Mouse (Mus musculus) adrenal gland, postnatal 36 days (tissue): Measurements from ENCODE around the gene Galnt12. TPM values are rescaled to one million over a fixed set of nuclear protein-coding genes. Genes with fewer than 3 reads are reported as not detected.
"Not testable (repeated sequence)": the region's sequence is repeated elsewhere in the genome, so short reads cannot be mapped to it uniquely, and the experiment has no call there.

Experiments used
- DNase-seq, 2 experiments: peaks; one replicate each; pipeline ENCODE4 v3.0.0; 2021; ENCODE audit warnings: mixed read lengths in 1 of 2
- long read RNA-seq, 2 experiments: library from polyadenylated mRNA; stranded (forward); transcript quantifications; one replicate each; pipeline ENCODE4 v2.0.0; 2021; ENCODE audit warnings: borderline sequencing depth in 2 of 2
- total RNA-seq, 2 experiments: library from RNA; stranded (reverse); gene quantifications; 2 replicates each; pipeline ENCODE4 v1.2.3; 2021

The Galnt12 gene
- under 1 TPM; 0.56 to 0.69 TPM for total RNA-seq
- long read RNA-seq, experiment 1: 0 reads
- long read RNA-seq, experiment 2: 0 reads

GRCm38 (mm10) chr4:47091493-47092386, at the start of gene Galnt12:
Galnt12 (plus strand) TSS chr4:47091909.
- peak; percentile 21 to 36 for DNase-seq

DNA sequence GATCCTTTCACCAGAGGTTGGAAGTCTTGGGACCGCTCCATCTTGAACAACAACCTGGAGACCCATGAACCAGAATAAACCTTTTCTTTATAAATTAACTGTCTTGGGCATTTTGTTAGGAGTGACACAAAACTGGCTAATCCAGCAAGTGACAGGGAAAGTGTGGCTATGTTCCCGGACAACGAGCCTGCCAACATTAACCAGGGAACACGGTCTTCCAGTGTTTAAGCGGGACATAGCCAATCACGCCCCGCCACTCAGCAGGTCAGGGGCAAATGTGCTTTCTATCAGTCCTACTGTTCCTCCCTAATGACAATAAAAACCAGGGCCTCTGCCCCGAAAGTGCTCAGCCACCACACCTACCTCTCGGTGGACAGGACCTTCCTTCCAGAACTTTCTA, 47.8 kb upstream of the Galnt12 start:
- no peak for DNase-seq

DNA sequence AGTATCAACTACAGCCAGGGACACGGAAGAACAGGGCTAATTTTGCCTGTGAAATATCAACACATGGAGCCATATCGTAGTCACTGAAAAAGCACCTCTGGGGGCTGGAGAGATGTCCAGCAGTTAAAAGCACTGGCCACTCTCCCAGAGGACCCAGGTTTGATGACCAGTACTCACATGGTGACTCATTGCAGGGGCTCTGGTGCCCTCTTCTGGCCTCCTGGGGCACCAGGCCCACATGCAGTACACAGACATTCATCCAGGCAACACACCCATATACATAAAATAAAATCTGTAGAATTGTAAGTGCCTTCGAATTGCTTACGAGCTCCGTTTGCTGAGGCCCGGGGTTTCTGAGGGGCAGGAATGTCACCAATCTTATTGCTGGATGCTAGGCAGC, 44.7 kb upstream of the Galnt12 start:
- DNase-seq: peak; percentile 12 to 32

DNA sequence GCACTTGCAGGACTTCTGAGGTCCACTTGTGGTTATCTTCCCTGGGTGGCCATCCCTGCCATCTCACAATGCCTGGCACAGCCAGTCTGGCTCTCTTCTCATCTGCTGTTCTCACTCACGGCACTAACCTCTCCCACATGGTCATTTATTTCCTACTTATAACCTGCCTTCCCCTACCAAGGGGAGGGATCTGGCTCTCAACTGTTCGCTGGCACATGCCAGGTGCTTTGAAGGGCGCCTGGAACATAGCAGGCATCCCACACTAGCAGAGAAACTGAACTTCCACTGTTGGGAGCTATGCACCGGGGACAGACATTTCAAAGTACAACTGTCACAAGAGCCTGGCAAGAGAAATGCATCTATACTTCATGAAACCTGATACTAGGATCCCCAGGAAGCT, 43.9 kb upstream of the Galnt12 start:
- no peak for DNase-seq

DNA sequence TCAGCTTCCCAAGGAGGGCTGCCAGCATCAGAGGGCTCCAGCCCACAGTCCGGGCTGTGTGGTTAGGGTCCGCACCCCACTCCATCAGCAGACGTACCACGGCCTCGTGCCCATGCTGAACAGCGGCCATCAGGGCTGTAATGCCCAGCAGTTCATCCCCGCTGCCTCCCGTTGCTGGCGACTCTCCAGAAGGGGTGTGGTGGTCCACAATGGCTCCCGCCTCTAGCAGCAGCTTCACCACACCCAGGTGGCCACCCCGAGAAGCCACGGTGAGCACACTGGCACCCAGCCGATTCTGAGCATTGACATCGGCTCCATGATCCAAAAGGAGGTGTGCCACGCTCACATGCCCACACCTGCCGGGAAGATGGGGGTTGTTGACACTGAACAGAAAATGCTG, 42.5 kb upstream of the Galnt12 start:
- DNase-seq: no peak

DNA sequence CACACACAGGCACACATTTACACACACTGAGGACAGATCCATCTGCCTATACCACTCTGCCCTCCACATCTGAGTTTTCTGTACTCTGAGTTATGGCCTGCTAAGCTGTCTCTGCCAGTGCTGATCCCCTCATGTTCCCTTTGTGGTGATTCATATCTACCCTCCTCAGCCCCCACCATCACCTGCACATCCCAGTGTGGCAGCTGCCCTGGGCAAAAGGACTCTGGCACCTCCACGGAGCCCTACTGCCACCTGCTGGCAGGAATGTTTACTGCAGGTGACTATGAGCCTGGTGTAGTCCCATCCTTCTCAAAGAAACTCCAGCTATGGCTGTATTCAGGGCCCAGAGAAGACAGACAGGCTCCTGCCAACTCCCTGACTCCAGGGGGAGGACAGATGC, 41.5 kb upstream of the Galnt12 start:
- peak; percentile 89 to 90 for DNase-seq

DNA sequence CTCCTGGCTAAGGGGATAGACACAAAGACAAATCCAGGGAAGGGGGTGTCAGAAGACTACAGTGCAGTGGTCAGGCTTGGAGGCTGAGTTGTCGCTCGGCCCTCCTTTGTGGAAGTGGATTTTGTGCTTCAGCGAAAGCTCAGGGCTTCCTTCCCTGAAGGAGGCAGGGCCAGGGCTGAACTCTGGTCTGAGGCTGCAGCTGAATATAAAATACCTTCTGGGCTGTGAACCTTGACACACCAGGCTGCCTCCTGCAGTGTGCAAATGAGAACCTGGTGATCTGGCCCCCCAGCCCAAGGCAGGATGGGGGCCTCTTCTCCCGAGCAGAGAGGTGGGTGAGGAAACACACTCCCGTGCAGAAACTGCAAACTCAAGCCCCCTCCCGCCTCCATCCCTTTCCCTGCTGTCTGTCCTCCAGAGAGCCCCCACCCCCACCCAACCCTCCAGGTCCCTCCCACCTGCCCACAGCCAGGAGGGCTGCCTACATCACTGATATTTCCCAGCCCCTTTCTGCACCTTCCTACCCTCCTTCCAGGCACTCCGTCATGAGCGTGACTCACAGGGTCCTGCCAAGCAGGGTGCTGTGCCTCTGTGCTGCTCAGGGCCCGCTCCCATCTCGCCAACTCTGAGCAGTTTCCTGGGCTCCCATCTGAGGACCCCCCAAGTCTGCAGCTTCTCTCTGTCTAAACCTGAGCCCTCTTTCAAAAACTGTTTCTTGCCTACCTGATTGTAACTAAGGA, 40.9 kb upstream of the Galnt12 start:
- DNase-seq: no peak

DNA sequence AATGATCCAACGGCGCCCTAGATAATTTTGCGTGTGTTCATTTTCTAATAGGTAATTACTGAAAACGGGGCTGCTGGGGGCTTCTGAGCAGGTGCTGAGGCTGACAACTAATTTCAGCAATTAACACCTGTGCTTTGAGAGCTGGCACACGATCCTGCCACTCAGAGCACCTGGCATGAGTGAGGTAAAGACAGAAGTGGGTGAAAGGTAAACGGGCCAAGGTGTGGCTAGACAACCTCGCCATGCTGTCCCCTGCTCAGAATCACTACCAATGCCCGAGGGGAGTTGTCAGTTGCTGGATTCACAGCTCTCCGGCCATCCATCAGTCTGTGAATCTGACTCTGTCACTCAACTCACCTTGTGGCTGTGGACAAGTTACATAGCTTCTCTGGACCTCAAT, 39.8 kb upstream of the Galnt12 start:
- no peak for DNase-seq

GRCm38 (mm10) chr4:47055170-47055569, 36.5 kb upstream of the Galnt12 start:
- not testable (repeated sequence) for DNase-seq

DNA sequence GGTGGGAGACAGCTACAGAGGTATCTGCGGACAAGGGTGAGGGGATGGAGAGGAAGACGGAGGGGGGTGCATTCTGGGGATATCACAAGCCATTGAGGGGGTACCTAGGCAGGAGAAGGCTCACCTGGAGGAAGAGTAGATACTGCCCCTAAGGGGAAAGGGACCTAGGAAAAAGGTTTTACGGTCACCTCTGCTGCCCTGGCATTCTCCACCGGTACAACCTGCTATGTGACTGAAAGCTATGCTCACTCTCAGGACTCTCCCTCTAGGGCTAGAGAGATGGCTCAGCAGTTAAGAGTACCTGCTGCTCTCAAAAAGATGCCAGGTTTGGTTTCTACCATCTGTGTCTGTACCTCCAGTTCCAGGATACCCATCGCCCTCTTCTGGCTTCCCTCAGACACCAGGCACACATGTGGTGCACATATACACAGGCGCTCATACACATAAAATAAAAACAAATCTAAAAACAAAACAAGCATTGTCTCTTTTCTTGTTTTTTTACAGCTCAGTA, 36.1 kb upstream of the Galnt12 start:
- DNase-seq: no peak

DNA sequence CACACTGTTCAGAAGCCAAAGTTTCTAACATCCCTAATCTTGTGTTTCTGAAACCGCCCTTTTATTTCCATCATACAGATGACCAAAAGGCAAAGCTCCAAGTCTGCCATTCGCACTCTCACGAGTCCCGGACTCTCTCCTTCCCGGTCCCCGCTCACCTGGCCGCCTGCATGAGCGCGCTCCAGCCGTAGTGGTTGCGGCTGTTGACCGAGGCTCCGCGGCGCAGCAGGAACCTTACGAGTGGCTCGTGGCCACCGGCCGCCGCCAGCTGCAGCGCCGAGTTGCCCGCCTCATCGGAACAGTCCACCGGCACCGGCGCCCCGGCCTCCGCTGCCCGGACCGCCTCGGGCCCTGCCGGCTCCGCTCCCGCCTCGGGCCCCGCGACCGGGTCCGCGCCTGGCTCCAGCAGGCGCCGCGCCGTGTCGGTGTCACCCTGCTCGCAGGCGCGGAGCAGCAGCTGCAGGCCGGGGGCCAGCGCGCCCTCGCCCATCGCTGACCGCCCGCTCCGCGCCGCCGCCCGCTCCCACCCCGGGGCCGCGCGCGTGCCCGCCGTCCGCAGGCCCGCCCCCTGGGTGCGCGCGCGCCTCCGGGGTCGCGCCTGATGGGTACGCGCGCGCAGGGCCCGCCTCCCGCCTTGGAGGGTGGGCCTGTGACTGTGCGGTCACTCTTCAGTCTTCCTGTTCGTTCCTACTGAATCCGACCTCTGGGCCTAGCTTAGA, 34.8 kb upstream of the Galnt12 start, which contains the start of gene Anks6:
Gene Anks6 (minus strand): TSS at position 637 of the 719 bp plus-strand sequence.
- peak; percentile 82 to 89 for DNase-seq

DNA sequence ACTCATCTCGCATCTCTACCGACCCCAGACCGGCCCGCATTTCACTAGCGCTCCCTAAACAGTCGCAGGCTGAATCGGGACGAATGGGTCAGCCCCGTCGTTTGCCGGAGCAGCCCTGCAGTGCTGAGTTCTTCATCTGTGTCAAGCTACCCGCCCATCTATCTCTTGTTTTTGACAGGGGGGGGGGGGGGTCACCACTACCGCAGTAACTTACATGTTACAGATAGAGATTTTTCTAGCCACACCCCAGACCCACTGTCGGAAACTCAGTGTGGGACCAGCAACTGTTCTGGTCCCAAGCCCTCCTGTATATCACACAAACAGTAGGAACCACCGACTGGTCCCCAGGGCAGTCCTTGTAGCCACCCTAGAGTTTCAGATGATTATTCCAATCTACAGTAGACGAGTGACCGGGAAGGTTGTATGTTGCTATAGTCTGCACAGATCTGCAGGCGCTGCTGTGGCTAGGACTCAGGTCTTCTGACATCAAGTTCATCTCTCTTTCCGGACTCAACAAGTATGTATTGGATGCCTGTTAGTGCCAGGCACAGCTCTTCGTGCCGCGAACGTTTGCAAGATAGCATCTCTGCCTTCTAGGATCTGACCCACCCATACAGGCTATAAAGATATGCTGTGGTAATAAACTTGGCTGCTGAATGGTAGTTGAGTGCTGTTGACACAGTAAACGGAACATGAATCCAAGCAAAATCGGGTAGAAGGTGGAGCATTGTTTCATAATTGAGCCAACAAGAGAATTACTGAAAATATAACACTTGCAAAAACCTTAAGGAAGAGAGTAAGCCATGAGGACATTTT, 34.0 kb upstream of the Galnt12 start:
- DNase-seq: no peak

- DNase-seq: no peak
Measured at GRCm38 (mm10) chr4:47060900-47061299, 30.8 kb upstream of the Galnt12 start.

- no peak for DNase-seq
Measured at GRCm38 (mm10) chr4:47075054-47075453, 16.7 kb upstream of the Galnt12 start.

DNA sequence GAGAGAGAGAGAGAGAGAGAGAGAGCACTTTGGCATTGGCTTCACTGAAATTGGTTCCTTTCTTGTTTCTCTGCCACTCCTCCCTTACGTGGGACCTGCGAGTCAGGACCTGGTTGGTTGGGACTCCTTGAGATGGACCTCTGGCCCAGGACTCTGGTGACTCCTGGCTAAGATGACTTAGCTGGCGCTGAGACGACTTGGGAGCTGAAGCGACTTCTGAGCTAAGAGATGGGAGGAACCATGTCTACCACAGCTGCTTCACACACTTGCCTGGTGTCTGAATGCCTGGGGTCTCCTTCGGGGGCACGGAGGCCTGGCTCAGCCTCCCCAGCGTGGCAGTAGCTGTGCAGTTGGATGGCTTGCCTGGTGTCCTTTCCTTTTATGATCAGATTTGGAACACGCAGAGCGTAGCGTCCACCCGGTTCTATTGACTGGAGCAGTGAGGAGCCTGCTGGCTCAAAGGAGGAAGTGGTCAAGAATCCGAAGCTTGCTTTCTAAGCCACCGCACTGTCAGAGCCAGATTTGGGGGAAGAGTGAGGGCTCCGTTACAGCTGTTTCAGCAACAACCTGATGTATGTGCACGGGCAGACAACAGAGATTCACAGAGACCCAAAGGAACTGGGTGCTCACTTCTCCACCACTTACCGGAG, 11.6 kb upstream of the Galnt12 start:
- no peak for DNase-seq

GRCm38 (mm10) chr4:47080647-47081010, 11.1 kb upstream of the Galnt12 start:
- no peak for DNase-seq

- DNase-seq: no peak
Measured at GRCm38 (mm10) chr4:47083824-47084223, 7.9 kb upstream of the Galnt12 start.

DNA sequence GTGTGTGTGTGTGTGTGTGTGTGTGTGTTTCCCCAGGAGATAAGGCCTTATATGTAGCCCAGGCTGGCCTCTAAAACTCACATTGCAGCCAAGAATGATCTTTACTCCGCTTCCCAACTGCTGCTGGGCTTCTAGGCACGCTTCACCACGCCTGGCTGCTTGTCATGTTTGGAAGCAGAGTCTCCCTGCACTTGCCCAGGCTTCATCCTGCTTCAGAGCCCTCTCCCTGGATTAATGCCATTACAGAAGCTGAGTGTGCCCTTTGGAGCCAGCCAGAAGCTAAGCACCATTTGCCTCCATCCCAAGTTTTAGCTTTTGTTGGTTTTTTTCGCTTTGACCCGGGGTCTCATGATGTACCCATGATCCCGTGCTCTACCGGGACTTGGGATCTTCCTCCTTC, 3.0 kb upstream of the Galnt12 start:
- no peak for DNase-seq

- DNase-seq: peak in 1 of 2 experiments; percentile 5
Measured at GRCm38 (mm10) chr4:47092387-47093021, 795 bp downstream of the Galnt12 start.

DNA sequence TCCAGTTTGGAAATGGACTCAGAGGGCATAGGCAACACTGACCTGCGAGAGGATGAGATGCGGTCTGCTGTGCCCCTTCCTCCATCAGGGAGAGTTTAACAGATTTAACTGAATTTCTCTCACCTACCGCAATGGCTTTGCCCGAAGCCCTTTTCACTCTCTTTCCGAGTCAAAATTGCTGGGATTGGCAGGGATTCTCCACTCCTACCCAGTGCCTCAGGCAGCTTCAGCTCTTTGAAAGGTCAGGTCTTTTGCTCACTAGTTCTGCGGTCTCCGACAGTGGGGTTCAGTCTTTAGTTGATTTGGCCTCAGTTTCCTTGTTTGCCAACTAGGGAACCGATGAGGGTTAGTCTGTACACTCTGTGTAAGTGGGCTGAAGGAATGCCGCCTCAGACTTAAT, 1.5 kb downstream of the Galnt12 start:
- DNase-seq: no peak
